ENCODE assay signal across 9 mouse cellular contexts in genomic region chr5:138992611-138993370, GRCm38 (mm10). TPM values are rescaled to one million over a fixed set of nuclear protein-coding genes. Genes with fewer than 3 reads are reported as not detected.
DNase-seq lines count a peak whose midpoint lies in the region; ATAC-seq and TF ChIP-seq lines count a peak whose summit lies in the region.
"Had no signal": no experiment of that assay in that cellular context is flagged by ENCODE, and none has a peak within 500 bp of the region (broad histone marks: within the 10 kb centered on the region; RNA-seq: fewer than 3 reads in every experiment).

No protein-coding gene starts in this region.

- no peaks in the 10 kb centered on the region; the same call in 1 of the 2 replicates for H3K36me3 ChIP-seq in heart, embryonic 11.5 days (ENCODE audit: control insufficient read depth, insufficient read depth, low read length)
- H3K36me3 ChIP-seq in heart, embryonic 15.5 days, result no peaks in the 10 kb centered on the region
- H3K36me3 ChIP-seq in midbrain, postnatal 0 days (ENCODE audit: insufficient read depth, low read length), result peaks cover 9% of the 10 kb centered on the region

- H3K4me2 ChIP-seq in heart, embryonic 11.5 days, result peak overlapping the region; percentile 88
- peak overlapping the region; percentile 79 for H3K4me2 ChIP-seq in heart, embryonic 15.5 days
- peak overlapping the region; percentile 96 for H3K4me2 ChIP-seq in midbrain, postnatal 0 days (ENCODE audit: low read depth, low read length, poor library complexity, severe bottlenecking)

- no peak for ATAC-seq in heart, embryonic 11.5 days (replicated peaks; ENCODE audit: insufficient number of reproducible peaks, low FRiP score, low TSS enrichment)
- ATAC-seq in heart, embryonic 15.5 days (replicated peaks; ENCODE audit: insufficient number of reproducible peaks, insufficient read depth, low FRiP score, low read depth), result no peak
- no peak for ATAC-seq in midbrain, postnatal 0 days (ENCODE audit: low FRiP score)
- ATAC-seq in monocyte, adult 5-6 weeks (replicated peaks; ENCODE audit: insufficient number of reproducible peaks, low FRiP score, low TSS enrichment, poor library complexity, severe bottlenecking), result no peak
- ATAC-seq: Patski had no signal

- H3K4me1 ChIP-seq in heart, embryonic 11.5 days (ENCODE audit: control insufficient read depth, insufficient read depth, low read length), result peaks cover 55% of the 10 kb centered on the region
- peaks cover 6% of the 10 kb centered on the region for H3K4me1 ChIP-seq in brown adipose tissue, adult 24 weeks (ENCODE audit: control insufficient read depth, insufficient read depth, insufficient read length, low read length)
- peaks cover 86% of the 10 kb centered on the region for H3K4me1 ChIP-seq in heart, embryonic 15.5 days (replicated peaks)
- peaks cover 9% of the 10 kb centered on the region for H3K4me1 ChIP-seq in midbrain, postnatal 0 days (ENCODE audit: insufficient read depth, low read length)

- H3K27ac ChIP-seq in heart, embryonic 11.5 days (ENCODE audit: low read depth, low read length), result no peak overlapping the region
- no peak overlapping the region for H3K27ac ChIP-seq in brown adipose tissue, adult 24 weeks (replicated peaks; ENCODE audit: low read depth, low read length)
- peak overlapping the region; percentile 98 for H3K27ac ChIP-seq in heart, embryonic 15.5 days
- H3K27ac ChIP-seq in midbrain, postnatal 0 days (ENCODE audit: low read depth, low read length), result no peak overlapping the region

- H3K9ac ChIP-seq in heart, embryonic 11.5 days (ENCODE audit: low read depth, low read length), result peak overlapping the region; percentile 85
- H3K9ac ChIP-seq in heart, embryonic 15.5 days, result peak overlapping the region; percentile 95
- peak overlapping the region; percentile 88 for H3K9ac ChIP-seq in midbrain, postnatal 0 days (replicated peaks; ENCODE audit: low read length, poor library complexity, severe bottlenecking)

- DNase-seq in heart, adult 8-10 months (ENCODE audit: low spot score), result no peak
- DNase-seq in kidney, postnatal 36 days, result peak; percentile 53 to 77
- no peak for DNase-seq in midbrain, postnatal 0 days (ENCODE audit: low spot score)
- no peak for DNase-seq in natural killer cell, adult 2 months (ENCODE audit: low spot score in 2 of 2)

- peaks cover 44% of the 10 kb centered on the region for H3K27me3 ChIP-seq in heart, embryonic 11.5 days (ENCODE audit: control insufficient read depth, insufficient read depth, low read length)
- peaks cover 42% of the 10 kb centered on the region for H3K27me3 ChIP-seq in heart, embryonic 15.5 days
- H3K27me3 ChIP-seq in midbrain, postnatal 0 days (ENCODE audit: insufficient read depth, low read length), result peaks cover 24% of the 10 kb centered on the region
- H3K27me3 ChIP-seq: Patski had no signal

- H3K4me3 ChIP-seq in heart, embryonic 11.5 days (ENCODE audit: low read depth, low read length), result peak overlapping the region; percentile 77
- peak overlapping the region; percentile 90 for H3K4me3 ChIP-seq in brown adipose tissue, adult 24 weeks (ENCODE audit: insufficient read depth, low read depth, low read length)
- H3K4me3 ChIP-seq in heart, embryonic 15.5 days, result peak overlapping the region; percentile 88
- H3K4me3 ChIP-seq in midbrain, postnatal 0 days (ENCODE audit: low read depth, low read length), result peak overlapping the region; percentile 84

- 2% methylated on average over 59 of the region's 59 CpGs for WGBS in heart, embryonic 11.5 days (ENCODE audit: insufficient replicate concordance)
- 6% methylated on average over 59 of the region's 59 CpGs for WGBS in heart, embryonic 15.5 days
- 8% methylated on average over 57 of the region's 59 CpGs for WGBS in midbrain, postnatal 0 days

- no peaks in the 10 kb centered on the region for H3K9me3 ChIP-seq in heart, embryonic 11.5 days (replicated peaks; ENCODE audit: control insufficient read depth, low read length)
- H3K9me3 ChIP-seq in heart, embryonic 15.5 days (replicated peaks), result no peaks in the 10 kb centered on the region
- no peaks in the 10 kb centered on the region for H3K9me3 ChIP-seq in midbrain, postnatal 0 days (ENCODE audit: low read length)

- TF ChIP-seq CTCF in midbrain, postnatal 0 days (IDR thresholded peaks at IDR 0.05), result no peak

RNA-seq across cellular contexts. Expression of gene Pdgfa, which starts 4.4 kb away (rescaled TPM):
- 29.3 and 30.8 TPM in 2 replicates for polyA plus RNA-seq in heart, embryonic 11.5 days (2014; fragmentation: Nextera tagmentation; extraction: Ambion mirVana)
- 10 to 100 TPM; 18.3 to 23.9 (median 20.6) TPM for total RNA-seq in heart, adult 8-10 months (2022)
- 5.5 and 6.9 TPM in 2 replicates for polyA plus RNA-seq in brown adipose tissue, adult 24 weeks (2012; ENCODE audit: insufficient read depth, insufficient read length, missing spikeins)
- 46.0 and 51.1 TPM in 2 replicates for polyA plus RNA-seq in heart, embryonic 15.5 days (2015; fragmentation: Nextera tagmentation; extraction: Ambion mirVana)
- total RNA-seq in midbrain, postnatal 0 days (2014; rRNA removed), result 64.0 and 67.7 TPM in 2 replicates
- 53.8 and 54.5 TPM in 2 replicates for polyA plus RNA-seq in midbrain, postnatal 0 days (2015; fragmentation: Nextera tagmentation; extraction: Ambion mirVana)
- total RNA-seq in monocyte, adult 5-6 weeks (2017), result 1.1 to 1.7 TPM in 2 of 3 replicates, not detected in the other

Comparison
In these comparisons a context has a peak if more than half of its experiments do, and no peak if none do; other contexts are left out.
1. DNase-seq: peak in kidney, postnatal 36 days (2 of 2); none in heart, adult 8-10 months (single experiment), midbrain, postnatal 0 days (single experiment) and natural killer cell, adult 2 months (0 of 2).
2. Peak in every context shown above with its lines, with median percentiles within 50 percentile points of each other: H3K4me2 ChIP-seq, H3K4me3 ChIP-seq and H3K9ac ChIP-seq.